Mouse (Mus musculus) heart, adult 9 months (tissue): ENCODE measurements around the gene Ankrd16.
A peak's percentile ranks its signal among the peaks of the same experiment; 100 is the strongest.

Experiments
- DNase-seq, 2 experiments: peaks; one replicate each; pipeline ENCODE4 v3.0.0; 2022; ENCODE audit warnings: low spot score in 2 of 2

Gene Ankrd16

GRCm38 (mm10) chr2:11777091-11778068 lies at the start of gene Ankrd16, which contains the start of gene Fbh1:
Gene Ankrd16 (plus strand): TSS chr2:11777876.
Gene Fbh1 (minus strand): TSS chr2:11777582.
- peak; percentile 98 to 100 for DNase-seq

GRCm38 (mm10) chr2:11729091-11729490 lies 48.6 kb upstream of the Ankrd16 start:
- DNase-seq: no peak

GRCm38 (mm10) chr2:11732978-11733377 lies 44.7 kb upstream of the Ankrd16 start:
- DNase-seq: no peak

DNA sequence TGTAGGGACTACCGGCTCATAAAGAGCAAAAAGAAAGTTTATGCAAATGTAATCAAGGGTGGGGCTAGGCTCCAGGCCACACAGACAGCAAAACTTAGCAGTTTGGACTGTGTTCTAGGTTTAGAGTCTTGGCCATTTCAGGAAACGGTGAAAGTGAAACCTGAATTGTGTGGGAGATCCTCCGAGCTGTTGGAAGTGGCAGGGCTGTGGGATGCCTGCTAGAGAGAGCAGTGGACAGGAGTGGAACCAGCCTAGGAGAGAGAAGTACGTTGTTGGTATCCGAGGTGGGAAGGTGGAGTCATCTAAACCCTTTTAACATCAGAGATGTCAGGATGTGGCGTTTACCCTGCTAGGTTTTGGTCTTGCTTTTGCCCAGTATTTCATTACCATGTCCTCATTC lies 41.8 kb upstream of the Ankrd16 start:
- no peak for DNase-seq

- DNase-seq: no peak
Observed at GRCm38 (mm10) chr2:11738794-11739193, 38.9 kb upstream of the Ankrd16 start.

DNA sequence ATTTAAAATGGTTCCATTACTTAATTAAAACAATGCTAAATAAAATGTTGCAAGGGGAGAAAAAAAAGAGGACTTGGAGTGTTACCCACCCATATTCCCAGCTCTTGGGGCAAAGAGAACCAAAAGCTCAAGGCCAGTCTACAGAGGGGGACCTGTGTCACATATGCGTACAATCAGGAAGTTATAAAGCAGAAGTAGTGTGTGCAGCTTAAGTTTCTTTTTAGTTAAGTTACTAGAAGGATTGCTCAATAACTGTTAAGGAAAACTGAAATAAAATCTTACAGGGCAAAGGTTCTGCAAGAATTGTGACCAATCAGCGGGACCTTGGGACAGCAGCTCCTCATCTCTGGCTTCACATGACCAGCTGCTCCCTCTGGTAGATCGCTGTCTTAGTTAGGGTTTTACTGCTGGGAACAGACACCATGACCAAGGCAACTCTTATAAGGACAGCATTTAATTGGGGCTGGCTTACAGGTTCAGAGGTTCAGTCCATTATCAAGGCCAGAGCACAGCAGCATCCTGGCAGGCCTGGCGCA lies 38.1 kb upstream of the Ankrd16 start:
- peak in 1 of 2 experiments; percentile 15 for DNase-seq

DNA sequence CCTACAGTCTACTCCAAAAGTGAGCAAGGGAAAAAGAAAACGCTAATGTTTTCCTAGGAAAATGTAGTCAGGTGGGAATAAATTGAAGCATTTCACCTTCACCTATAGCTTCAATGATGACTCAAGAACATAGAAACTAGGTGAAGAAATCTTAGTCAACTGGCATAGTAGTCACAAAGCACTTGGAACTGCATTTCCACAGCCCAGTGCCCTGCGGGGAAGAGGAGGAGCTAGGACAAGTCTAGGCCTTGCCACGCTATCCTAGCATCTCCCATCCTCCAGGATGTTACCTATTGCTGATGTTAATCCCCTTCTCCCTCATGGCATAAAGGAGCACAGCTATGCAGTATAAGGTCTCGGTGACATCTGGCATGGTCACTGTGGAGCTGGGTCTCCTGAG lies 15.1 kb upstream of the Ankrd16 start:
- DNase-seq: no peak

- DNase-seq: peak; percentile 30 to 33
Observed at GRCm38 (mm10) chr2:11765694-11766093, 12.0 kb upstream of the Ankrd16 start.

DNA sequence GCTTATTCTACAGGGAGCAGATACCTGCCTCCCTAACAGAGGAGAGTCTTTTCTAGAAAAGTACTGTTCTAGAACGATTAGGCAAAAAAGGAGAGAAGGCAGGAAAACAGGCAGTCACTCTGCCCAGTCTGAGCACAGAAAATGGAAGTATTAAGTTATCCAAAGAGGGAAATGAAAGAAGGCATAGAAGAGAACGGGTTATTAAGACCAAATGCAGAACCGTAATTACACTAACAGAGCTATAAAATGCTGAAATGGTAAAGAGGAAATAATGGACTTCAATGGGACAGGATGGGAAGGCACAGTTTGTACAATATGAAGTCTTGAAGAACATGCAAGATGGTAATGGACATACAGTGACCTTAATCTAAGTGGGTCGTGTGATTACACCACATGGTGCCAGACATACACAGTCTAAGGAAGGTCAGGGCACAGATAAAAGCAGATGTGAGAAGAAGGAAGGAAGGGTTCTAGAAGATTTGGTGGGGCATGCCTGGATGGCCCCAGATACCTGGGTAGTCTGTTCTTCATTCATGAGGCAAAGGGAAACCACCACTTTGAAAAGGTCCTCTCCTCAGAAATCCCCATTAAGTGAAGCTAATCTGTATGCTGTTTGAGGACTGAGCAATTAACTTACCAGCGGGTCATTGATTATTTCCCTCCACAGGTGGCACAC lies 11.1 kb upstream of the Ankrd16 start:
- no peak for DNase-seq

DNA sequence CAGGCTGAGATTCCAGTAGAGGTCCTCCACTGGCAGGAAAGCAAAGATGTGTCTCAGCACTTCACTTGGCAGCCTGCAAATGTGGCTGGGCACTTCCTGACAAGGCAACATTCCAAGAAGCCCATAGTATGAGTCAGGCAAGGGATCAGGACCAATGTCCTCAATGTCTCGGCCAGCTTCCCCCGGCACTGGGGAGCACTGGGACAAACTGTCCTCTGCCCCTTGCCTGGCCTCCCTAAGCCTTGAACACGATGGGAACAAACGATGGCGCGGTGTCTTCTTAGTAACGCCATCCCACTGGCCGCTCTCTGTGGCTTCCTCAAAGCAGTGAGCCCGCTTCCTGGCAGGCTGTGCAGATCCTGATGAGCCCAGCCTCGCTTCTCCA lies 10.5 kb upstream of the Ankrd16 start:
- no peak for DNase-seq

- no peak for DNase-seq
Observed at GRCm38 (mm10) chr2:11771701-11772100, 6.0 kb upstream of the Ankrd16 start.

DNA sequence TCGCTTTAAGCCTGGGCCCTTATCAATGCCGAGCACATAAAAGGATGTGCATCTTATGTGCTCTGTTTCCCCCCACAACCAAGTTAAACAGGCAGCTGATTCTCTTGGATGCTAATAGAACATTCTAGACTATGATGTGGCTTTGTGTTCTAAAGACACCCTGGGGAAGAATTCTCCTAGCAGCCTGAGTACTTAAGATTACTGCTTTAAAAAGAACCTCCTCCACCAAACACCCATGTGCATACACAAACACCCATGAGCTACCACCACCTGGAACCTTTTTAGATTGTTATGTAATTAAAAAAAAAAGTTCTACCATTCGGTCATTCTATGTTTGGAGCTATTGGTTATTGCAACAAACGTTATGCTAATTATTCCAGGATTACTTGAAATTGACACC lies 5.3 kb upstream of the Ankrd16 start:
- DNase-seq: no peak

GRCm38 (mm10) chr2:11774426-11774825 lies 3.2 kb upstream of the Ankrd16 start:
- no peak for DNase-seq

GRCm38 (mm10) chr2:11775121-11775520 lies 2.6 kb upstream of the Ankrd16 start:
- no peak for DNase-seq

DNA sequence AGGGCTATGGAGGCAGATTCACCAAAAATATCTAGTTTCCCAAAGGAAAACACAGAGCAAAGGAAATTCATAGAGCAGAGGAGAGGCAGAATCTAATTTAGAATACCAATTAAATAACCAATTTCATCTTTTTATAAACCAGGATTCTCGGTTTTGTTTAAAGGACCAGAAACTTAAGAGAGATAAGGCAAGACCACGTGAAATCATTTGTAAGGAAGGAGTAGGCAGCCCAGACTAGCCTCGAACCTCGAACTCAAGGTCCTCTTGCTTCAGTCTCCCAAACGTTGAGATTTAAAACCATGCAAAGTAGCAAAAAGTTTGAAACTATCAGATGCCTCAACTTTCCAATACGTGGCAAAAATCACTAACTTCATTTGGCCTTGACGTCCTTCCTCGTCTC lies 1.3 kb upstream of the Ankrd16 start:
- no peak for DNase-seq

GRCm38 (mm10) chr2:11778087-11778823 lies 579 bp downstream of the Ankrd16 start:
- DNase-seq: peak; percentile 84

- no peak for DNase-seq
Observed at GRCm38 (mm10) chr2:11784159-11784558, 6.5 kb downstream of the Ankrd16 start.

DNA sequence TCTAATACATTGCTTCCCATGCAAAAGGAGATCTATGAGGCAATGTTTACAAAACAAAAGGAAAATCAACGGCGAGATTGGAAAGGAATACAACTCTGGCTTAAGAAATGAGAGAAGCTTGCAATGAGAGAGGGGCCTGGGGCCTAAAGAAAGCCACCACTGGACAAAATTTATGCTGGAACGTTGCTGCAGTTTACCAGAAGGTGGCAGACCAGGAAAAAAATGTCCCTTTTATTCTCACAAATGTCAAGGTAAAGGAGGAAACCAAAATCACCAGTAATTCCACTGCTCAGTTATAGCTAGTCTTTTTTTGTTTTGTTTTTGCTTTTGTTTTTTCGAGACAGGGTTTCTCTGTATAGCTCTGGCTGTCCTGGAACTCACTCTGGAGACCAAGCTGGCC lies 17.0 kb downstream of the Ankrd16 start:
- no peak for DNase-seq

DNA sequence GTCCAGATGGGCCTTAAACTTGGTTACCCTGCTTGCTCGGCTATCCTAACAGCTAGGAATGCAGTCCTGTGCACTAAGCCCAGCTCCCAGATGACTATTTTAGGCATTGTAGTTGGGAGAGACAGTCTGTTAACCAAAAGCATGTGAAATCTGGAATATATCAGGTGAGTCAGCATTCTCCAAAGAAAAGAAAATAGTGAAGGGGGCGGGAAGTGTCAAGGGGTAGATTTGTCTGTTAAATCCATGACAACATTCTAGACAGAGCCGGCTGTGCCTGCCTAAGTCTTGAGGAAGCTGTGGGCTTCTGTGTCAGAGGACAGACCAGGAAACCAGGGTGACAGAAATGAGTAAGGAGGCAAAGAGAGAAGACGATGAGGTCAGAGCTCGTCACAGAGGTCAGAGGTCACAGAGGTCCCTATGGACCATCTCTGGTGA lies 20.3 kb downstream of the Ankrd16 start:
- DNase-seq: no peak

DNA sequence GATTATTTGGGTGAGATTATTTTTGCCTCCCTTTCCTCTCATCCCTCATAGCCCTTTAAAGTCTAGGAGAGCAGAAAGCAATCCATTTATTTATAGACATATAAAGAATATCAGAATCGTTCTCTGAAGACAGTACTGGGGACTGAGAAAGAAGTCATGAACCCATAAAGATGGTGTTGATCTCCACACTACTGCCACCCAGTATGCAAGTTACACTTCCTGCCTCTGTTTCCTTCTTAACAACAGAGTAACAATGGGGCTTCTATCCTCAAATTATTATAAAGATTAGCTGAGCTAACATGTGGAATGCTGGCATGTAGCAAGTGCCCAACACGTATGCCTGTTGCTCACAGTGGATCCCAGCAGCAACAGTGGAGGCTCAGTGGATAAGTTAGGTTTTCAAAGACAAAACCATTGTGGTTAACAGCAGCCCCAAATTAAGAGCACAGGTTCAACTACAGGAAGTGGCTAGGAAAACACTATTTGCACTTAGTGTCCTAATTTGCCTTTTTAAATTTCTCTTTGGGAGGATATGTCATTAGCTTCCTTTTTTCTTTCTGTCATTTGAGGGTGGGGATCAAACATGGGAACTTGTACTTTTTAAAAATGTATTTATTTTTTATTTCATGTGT lies 23.7 kb downstream of the Ankrd16 start:
- DNase-seq: no peak
